Mouse (Mus musculus) 416B (cell line): ENCODE measurements around the gene Rnf111.

Experiments used
- DNase-seq: peaks from one replicate; pipeline ENCODE4 v3.0.0; 2011; ENCODE audit warnings: low read depth

Rnf111 gene

GRCm38 (mm10) chr9:70395617-70396016 is 107.9 kb downstream of the Rnf111 start:
- DNase-seq: peak; percentile 68

GRCm38 (mm10) chr9:70392563-70392907 is 111.0 kb downstream of the Rnf111 start:
- DNase-seq: peak; percentile 74

GRCm38 (mm10) chr9:70391660-70392562 is 111.6 kb downstream of the Rnf111 start:
- DNase-seq: peak; percentile 66

- DNase-seq: no peak
Observed at GRCm38 (mm10) chr9:70391042-70391441, 112.5 kb downstream of the Rnf111 start.

- DNase-seq: no peak
Observed at GRCm38 (mm10) chr9:70389548-70389947, 114.0 kb downstream of the Rnf111 start.

- no peak for DNase-seq
Observed at GRCm38 (mm10) chr9:70387410-70388119, 116.0 kb downstream of the Rnf111 start.

- peak; percentile 45 for DNase-seq
Observed at GRCm38 (mm10) chr9:70384958-70385728, 118.4 kb downstream of the Rnf111 start.

GRCm38 (mm10) chr9:70384494-70384893 is 119.0 kb downstream of the Rnf111 start:
- DNase-seq: no peak

- DNase-seq: no peak
Observed at GRCm38 (mm10) chr9:70383750-70384149, 119.8 kb downstream of the Rnf111 start.

GRCm38 (mm10) chr9:70382091-70382490 is 121.4 kb downstream of the Rnf111 start:
- peak; percentile 69 for DNase-seq

GRCm38 (mm10) chr9:70379502-70380467 is 123.7 kb downstream of the Rnf111 start:
- no peak for DNase-seq
